5 mouse cellular contexts compared by ENCODE assay signal in genomic region chr13:12863542-12863941, GRCm38 (mm10).
A peak's percentile ranks its signal among the peaks of the same experiment; 100 is the strongest.
DNase-seq lines count a peak whose midpoint lies in the region; ATAC-seq lines count a peak whose summit lies in the region.
"Not testable (repeated sequence)": the region's sequence is repeated elsewhere in the genome, so short reads cannot be mapped to it uniquely, and the experiment has no call there.

No protein-coding gene starts in this region.

- not testable (repeated sequence) for H3K4me2 ChIP-seq in forebrain, embryonic 11.5 days (ENCODE audit: low read depth, low read length, severe bottlenecking); heart, embryonic 11.5 days; intestine, embryonic 15.5 days (replicated peaks); liver, embryonic 12.5 days; midbrain, embryonic 13.5 days (replicated peaks)

- H3K27ac ChIP-seq in forebrain, embryonic 11.5 days (ENCODE audit: low read depth, low read length); heart, embryonic 11.5 days (ENCODE audit: low read depth, low read length); intestine, embryonic 15.5 days; liver, embryonic 12.5 days; midbrain, embryonic 13.5 days: not testable (repeated sequence)

- not testable (repeated sequence) for H3K4me3 ChIP-seq in forebrain, embryonic 11.5 days (ENCODE audit: low read depth, low read length); heart, embryonic 11.5 days (ENCODE audit: low read depth, low read length); intestine, embryonic 15.5 days (replicated peaks); liver, embryonic 12.5 days; midbrain, embryonic 13.5 days (replicated peaks)

- DNase-seq in forebrain, embryonic 11.5 days (ENCODE audit: low spot score), result not testable (repeated sequence)

- not testable (repeated sequence) for H3K27me3 ChIP-seq in forebrain, embryonic 11.5 days (ENCODE audit: control insufficient read depth, insufficient read depth, low read length); heart, embryonic 11.5 days (ENCODE audit: control insufficient read depth, insufficient read depth, low read length); intestine, embryonic 15.5 days (replicated peaks); liver, embryonic 12.5 days (replicated peaks); midbrain, embryonic 13.5 days

- 89% methylated on average over 7 of the region's 7 CpGs for WGBS in forebrain, embryonic 11.5 days
- 81% methylated on average over 7 of the region's 7 CpGs for WGBS in heart, embryonic 11.5 days (ENCODE audit: insufficient replicate concordance)
- 87% methylated on average over 7 of the region's 7 CpGs for WGBS in intestine, embryonic 15.5 days
- WGBS in liver, embryonic 12.5 days (ENCODE audit: insufficient replicate concordance), result 80% methylated on average over 7 of the region's 7 CpGs
- WGBS in midbrain, embryonic 13.5 days, result 87% methylated on average over 7 of the region's 7 CpGs

- ATAC-seq in forebrain, embryonic 11.5 days (replicated peaks; ENCODE audit: low FRiP score), result 0 out of 2 replicates have a peak, but pooled peaks have one; percentile 8
- 0 out of 2 replicates have a peak, but pooled peaks have one; percentile 14 for ATAC-seq in heart, embryonic 11.5 days (replicated peaks; ENCODE audit: insufficient number of reproducible peaks, low FRiP score, low TSS enrichment)
- peak; percentile 25; the same call in 1 of the 2 replicates for ATAC-seq in intestine, embryonic 15.5 days
- peak; percentile 36; the same call in 1 of the 2 replicates for ATAC-seq in liver, embryonic 12.5 days
- ATAC-seq in midbrain, embryonic 13.5 days, result peak; percentile 51; the same call in 1 of the 2 replicates

- H3K9ac ChIP-seq in forebrain, embryonic 11.5 days (ENCODE audit: low read length); heart, embryonic 11.5 days (ENCODE audit: low read depth, low read length); intestine, embryonic 15.5 days; liver, embryonic 12.5 days; midbrain, embryonic 13.5 days (replicated peaks): not testable (repeated sequence)

- not testable (repeated sequence) for H3K4me1 ChIP-seq in forebrain, embryonic 11.5 days (replicated peaks; ENCODE audit: control insufficient read depth, insufficient read depth, low read length); heart, embryonic 11.5 days (ENCODE audit: control insufficient read depth, insufficient read depth, low read length); intestine, embryonic 15.5 days (replicated peaks); liver, embryonic 12.5 days; midbrain, embryonic 13.5 days (replicated peaks)

- peaks cover 13% of the 10 kb centered on the region for H3K9me3 ChIP-seq in forebrain, embryonic 11.5 days (ENCODE audit: control insufficient read depth, low read length)
- peaks cover 23% of the 10 kb centered on the region for H3K9me3 ChIP-seq in heart, embryonic 11.5 days (replicated peaks; ENCODE audit: control insufficient read depth, low read length)
- not testable (repeated sequence) for H3K9me3 ChIP-seq in intestine, embryonic 15.5 days
- H3K9me3 ChIP-seq in liver, embryonic 12.5 days (replicated peaks), result peaks cover 23% of the 10 kb centered on the region
- H3K9me3 ChIP-seq in midbrain, embryonic 13.5 days, result peaks cover 49% of the 10 kb centered on the region

- not testable (repeated sequence) for H3K36me3 ChIP-seq in forebrain, embryonic 11.5 days (ENCODE audit: control insufficient read depth, insufficient read depth, low read length); heart, embryonic 11.5 days (ENCODE audit: control insufficient read depth, insufficient read depth, low read length); intestine, embryonic 15.5 days; liver, embryonic 12.5 days; midbrain, embryonic 13.5 days
